Mouse (Mus musculus) embryonic facial prominence, embryonic 12.5 days (tissue): ENCODE measurements around the gene Map1lc3a. TPM values are rescaled to one million over a fixed set of nuclear protein-coding genes. Genes with fewer than 3 reads are reported as not detected.

ENCODE experiments used
- polyA plus RNA-seq: library from polyadenylated mRNA; unstranded; fragments of >200 nt; fragmentation: Nextera tagmentation; extraction: Ambion mirVana; gene quantifications from 2 replicates; pipeline ENCODE4 v1.2.1, GENCODE M21; 2016

Gene Map1lc3a
- polyA plus RNA-seq, 1 experiment from 2014 or later: 232 TPM

Other genes starting within 250 kb of the Map1lc3a start
- 74.6 and 82.1 TPM in 2 replicates for gene Ahcy, start 201.8 kb upstream of the Map1lc3a start, polyA plus RNA-seq
- 67.0 and 74.0 TPM in 2 replicates for gene Itch, start 142.8 kb upstream of the Map1lc3a start, polyA plus RNA-seq
- gene Dynlrb1, start 39.8 kb upstream of the Map1lc3a start, polyA plus RNA-seq: 435 and 454 TPM in 2 replicates
- gene Pigu, start 81.1 kb downstream of the Map1lc3a start, polyA plus RNA-seq: 45.1 and 46.1 TPM in 2 replicates
- gene Trp53inp2, start 104.8 kb downstream of the Map1lc3a start, polyA plus RNA-seq: 31.4 and 31.9 TPM in 2 replicates
- gene Ncoa6, start 197.6 kb downstream of the Map1lc3a start, polyA plus RNA-seq: 27.3 and 28.2 TPM in 2 replicates
- 14.4 and 15.5 TPM in 2 replicates for gene Acss2, start 241.7 kb downstream of the Map1lc3a start, polyA plus RNA-seq
- 11.4 and 13.8 TPM in 2 replicates for gene Ggt7, start 241.9 kb downstream of the Map1lc3a start, polyA plus RNA-seq